Mouse (Mus musculus): ENCODE measurements around the gene S1pr5. TPM values are rescaled to one million over a fixed set of nuclear protein-coding genes. Genes with fewer than 3 reads are reported as not detected.
"Not testable (repeated sequence)": the region's sequence is repeated elsewhere in the genome, so short reads cannot be mapped to it uniquely, and the experiment has no call there.

The S1pr5 gene
- total RNA-seq, 2 experiments from 2014 or later, result 0.20 to 0.28 TPM

DNA sequence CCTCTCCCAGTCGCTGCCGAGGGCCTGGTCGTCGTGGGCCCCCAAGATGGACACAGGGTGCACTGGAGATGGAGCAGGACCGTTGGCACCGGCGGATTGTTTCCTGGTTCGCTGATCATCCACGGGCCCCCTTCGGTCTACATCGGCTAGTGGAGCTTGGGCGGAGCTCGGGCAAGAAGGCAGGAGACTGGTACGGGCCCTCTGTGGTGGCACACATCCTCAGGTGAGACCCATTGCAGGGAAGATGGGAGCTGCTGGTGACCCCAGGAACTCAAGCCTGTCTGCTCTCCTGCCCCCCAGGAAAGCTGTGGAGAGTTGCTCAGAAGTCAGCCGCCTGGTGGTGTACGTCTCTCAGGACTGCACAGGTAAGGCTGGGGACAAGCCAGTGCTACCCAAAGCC lies 20.1 kb upstream of the S1pr5 start:
- DNase-seq (ENCODE audit: low spot score in 2 of 2), result no peak

DNA sequence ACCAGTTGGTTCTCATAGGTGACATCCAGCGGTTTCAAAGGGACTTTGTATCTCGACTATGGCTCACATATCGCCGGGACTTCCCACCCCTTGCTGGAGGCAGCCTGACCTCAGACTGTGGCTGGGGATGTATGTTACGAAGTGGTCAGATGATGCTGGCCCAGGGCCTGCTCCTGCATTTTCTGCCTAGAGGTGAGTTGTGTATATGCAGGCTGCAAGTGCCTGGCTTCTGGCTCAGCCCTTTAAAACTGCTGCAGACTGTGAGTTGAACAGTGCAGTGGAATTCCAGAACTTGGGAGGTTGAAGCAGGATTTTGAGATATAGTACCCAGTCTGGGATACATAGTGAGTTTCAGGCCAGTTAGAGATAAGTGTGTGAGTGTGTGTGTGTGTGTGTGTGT lies 18.6 kb upstream of the S1pr5 start:
- no peak for DNase-seq (ENCODE audit: low spot score in 2 of 2)

DNA sequence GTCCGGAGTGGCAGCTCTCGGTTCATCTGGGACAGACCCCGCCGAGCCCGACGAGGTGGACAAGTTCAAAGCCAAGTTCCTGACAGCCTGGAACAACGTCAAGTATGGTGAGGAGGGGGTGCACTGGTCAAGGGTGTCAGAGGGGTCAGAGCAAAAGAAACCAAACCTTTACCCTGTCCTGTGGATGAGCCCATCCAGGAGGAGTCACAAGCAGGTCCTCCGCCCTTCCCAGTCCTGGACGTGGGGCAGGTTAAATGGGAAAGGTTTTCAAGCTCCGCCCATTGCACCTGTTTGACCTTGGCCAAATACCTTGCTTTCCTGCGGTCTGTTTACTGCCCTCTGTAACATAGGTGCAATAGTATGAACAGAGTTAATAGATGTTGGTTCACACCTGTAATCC lies 17.4 kb upstream of the S1pr5 start:
- no peak for DNase-seq (ENCODE audit: low spot score in 2 of 2)

DNA sequence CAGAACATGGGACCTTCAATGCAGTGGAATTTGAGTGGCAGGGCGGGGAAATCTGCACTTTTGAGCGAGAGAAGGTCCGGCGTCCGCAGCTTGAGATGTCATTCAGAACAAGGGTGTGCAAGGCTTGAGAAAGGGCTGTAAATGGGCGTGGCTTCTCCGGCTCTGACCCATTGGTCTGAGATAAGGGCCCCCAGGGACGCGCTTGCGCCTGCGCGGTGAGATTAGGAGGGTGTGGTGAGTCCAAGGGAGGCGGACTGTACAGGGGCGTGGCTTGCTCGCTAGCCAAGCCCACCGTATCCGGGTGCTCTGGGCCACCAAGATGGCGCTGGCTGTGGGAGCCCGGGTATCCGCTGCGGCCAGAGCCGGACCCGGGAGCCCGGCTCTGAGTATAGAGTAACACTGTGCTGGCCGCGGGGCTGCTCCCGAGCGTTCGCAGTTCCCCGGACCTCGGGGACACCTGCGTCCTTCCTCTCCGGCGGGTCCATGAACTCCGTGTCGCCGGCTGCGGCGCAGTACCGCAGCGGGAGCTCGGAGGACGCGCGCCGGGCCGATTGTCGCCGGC lies 16.8 kb upstream of the S1pr5 start, which contains the start of gene Atg4d:
Atg4d (plus strand) TSS at position 294 of the 562 bp plus-strand sequence.
- peak; percentile 94 to 98 for DNase-seq (ENCODE audit: low spot score in 2 of 2)

DNA sequence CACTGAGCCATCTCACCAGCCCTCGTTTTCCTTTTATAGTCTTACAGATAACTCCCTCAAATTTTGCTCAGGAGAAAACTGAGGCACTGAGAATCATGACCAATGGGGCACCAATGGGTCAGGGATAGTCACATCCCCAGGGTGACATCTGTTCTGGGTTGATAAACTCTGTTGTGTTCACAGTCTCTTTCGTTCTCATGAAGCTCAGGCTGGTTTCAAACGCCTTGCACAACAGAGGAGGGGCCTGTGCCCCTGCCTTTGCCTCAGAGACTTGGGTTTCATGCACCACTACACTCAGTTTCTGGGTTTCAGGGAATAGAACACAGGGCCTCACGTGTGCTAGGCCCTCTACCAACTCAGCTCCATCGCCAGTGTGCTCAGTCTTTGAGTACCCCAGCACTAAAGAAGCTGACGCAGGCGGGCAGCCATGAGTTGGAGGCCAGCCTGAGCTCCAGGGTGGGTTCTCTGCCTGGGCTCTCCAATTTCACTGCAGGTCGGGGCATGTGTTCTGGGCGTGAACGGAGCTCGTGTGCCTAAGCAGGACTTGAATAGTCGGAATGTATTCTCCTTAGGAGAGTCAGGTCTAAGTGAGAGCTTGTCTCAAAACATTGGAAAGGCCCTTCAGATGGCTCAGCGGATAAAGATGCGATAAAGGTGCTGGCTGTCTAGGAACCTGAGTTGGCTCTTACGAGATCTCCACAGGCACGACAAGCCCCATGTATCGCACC lies 16.2 kb upstream of the S1pr5 start:
- DNase-seq (ENCODE audit: low spot score in 2 of 2), result no peak

DNA sequence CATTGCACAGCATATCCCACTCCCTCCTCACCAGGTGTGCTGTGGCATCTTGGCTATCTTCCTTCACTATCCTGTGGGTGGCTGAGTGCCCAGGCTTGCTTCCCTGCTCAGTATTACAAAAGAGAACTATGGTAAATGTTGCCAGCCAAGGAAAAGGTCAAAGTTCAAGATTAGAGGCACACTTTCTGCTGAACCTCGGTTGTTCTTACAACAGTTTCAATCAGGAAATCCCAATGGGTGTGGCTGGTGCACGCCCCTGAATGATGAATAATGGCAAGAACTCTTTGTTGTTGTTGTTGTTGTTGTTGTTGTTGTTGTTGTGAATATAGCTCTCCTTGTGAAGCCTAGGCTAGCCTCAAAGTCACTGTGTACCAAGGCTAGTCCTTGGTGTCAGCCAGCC lies 13.6 kb upstream of the S1pr5 start:
- DNase-seq (ENCODE audit: low spot score in 2 of 2), result no peak

DNA sequence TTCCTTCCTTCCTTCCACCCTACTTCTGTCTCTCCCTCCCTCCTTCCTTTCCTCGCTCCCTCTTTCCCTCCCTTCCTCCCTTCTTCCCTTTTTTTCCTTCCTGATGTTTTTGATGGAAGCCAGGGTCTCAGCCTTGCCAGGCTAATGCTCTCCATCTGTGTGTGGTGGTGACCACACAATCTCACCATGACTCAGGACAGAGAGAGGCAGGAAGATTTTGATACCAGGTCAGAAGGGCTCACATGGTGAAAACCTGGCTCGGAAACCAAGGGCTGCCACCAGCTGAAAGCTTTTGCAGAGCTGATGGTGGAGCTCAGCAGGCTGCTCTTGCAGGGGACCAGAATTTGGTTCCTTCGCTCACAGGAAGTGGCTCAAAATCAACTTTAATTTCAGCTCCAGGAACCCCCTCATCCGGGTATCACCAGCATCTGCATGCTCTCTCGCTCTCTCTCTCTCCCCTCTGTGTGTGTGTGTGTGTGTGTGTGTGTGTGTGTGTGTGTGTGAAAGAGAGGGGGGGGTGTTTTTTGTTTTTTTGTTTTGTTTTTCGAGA lies 12.3 kb upstream of the S1pr5 start:
- no peak for DNase-seq (ENCODE audit: low spot score in 2 of 2)

DNA sequence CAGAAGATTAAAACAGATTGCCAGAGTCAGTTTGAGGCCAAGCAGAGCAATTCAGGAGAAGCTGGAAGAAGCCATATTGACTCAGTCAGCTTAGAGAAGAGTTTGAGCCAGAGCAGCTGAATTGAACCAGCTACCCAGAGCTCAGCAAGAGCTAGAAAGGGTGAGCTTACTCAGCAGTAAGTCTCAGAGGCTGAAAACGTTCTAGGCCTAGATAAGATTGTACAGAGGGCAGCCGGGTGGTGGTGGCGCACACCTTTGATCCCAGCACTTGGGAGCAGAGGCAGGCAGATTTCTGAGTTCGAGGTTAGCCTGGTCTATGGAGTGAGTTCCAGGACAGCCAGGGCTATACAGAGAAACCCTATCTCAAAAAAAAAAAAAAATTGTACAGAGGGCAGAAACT lies 8.1 kb upstream of the S1pr5 start:
- not testable (repeated sequence) for DNase-seq (ENCODE audit: low spot score in 2 of 2)

DNA sequence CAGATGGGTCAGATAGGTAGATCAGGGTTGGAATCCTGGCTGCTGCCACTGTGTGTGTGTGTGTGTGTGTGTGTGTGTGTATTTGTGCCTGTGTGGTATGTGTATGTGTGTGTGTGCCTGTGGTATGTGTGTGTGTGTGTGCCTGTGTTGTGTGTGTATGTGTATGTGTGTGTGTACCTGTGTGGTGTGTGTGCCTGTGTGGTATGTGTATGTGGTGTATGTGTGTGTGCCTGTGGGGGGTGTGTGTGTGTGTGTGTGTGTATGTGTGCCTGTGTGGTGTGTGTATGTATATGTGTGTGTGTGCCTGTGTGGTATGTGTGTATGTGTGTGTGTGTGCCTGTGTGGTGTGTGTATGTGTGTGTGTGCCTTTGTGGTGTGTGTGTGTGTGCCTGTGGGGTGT lies 6.4 kb upstream of the S1pr5 start:
- DNase-seq (ENCODE audit: low spot score in 2 of 2), result no peak

DNA sequence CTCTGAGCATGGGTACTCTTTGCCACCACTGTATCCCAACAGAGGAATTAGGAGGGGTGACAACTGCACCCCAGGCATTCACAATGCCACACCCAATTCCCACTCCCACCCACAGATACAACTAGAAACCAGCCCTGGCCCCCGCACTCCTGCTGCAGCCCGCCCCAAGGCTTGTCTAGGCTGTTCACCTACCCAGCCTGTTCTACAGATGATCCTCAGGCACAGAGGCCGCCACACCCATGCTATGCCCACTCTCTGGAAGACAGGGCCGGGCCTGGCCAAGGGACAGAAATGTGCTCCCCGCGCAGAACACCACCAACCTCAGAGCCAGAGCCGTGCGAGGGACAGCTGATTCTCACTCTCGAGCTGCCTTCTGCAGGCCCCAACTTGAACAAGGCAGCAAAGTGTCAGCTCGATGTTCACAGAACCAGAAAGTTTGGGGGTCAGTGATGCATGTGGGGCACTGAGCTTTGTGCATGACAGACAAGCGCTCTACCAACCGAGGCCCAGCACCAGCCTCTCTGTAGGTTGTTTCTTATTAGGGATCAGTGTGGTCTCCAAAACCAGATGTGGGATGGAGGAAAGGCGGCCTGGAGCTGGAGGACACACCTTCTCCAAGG lies 3.0 kb upstream of the S1pr5 start:
- DNase-seq (ENCODE audit: low spot score in 2 of 2), result no peak

DNA sequence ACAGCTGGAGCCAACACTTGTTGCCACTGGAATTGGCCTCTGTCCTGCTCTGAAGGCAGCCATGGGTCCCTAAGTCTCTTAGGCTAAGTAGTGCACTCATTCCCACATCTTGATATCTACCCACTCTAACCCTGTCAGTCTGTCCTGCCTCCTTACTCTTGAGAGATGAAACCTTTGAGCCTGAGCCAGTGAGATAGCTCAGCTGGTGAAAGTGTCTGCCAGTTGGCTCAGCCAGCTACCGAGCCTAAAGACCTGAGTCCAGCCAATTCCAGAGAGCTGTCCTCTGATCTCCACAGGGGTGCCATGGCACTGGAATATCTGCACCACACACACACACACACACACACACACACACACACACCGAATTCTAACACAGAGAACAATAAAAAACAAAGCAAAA lies 2.3 kb upstream of the S1pr5 start:
- DNase-seq (ENCODE audit: low spot score in 2 of 2), result no peak

DNA sequence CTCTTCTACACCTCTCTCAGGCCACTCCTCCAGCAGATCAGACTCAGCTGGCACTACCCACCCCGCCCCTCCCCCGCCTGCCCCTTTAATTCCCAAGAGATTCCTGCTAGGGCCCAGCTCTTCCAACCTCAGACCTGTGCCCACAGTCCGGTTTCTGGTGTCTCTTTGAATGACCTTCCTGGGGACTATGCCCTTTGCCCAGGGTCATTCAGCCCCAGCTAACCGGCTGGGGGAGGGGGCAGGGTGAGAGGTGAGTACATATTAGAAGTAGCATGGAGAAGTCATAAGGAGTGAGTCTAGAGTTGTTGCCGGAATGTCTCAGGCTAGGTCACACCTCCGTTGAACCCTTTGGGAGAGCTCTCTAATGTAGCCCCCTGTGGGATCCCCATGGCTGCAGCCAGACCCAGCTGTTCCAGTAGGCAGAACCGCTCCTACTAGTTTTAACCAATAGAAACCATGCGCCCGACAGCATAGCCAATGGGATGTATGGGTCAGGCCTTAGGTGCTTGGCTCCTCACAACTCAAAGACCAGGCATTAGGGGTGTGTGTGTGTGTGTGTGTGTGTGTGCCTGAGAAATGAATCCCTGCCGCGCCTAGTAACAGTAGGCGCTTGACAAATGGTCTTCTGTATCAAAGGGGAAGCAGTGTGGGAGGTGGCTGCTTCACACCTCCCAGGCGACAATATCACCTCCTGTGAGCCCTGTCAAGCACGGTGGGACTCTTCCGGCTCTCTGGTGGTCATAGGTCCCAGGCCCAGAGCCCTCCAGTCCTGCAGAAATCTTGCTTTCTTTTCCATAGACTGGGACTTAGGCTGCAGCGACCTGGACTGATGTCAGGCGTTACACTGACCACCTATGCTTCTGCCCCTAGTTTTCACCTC lies 1.6 kb upstream of the S1pr5 start:
- no peak for DNase-seq (ENCODE audit: low spot score in 2 of 2)

DNA sequence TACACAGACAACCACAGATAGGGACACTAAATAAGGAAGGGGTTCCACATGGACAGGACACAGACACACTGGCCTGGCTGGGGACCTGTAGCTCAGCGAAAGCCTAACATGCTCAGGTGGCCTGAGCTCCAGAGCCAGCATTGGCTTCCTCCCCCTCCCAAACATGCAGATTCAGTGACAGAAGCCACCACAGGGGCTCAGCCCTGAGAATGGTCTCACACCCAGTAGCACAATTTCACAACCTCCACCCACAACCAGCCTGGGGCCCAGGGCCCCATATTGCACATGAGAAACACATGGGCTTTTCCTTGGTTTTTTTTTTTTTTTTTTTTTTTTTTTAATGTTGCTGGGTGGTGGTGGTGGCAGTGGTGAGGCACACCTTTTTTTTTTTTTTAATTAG lies 1.9 kb downstream of the S1pr5 start:
- DNase-seq (ENCODE audit: low spot score in 2 of 2), result no peak

DNA sequence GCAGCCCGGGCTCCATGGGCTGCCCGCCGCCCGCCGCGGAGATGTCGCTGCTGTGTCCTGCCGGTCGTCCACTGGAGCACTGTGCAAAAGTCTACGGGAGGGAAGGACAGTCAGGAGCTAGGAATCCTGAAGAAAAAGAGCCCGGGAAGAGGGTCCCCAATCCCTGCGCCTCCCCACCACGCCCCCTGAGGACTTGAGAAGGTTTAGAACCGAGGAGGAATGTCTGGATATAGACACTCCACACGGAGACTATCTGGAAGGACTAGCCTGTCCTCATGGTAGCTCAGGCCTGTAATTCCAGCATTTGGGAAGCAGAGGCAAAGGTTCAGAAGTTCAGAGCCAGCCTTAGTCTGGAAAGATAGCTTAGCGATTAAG lies 3.1 kb downstream of the S1pr5 start:
- DNase-seq (ENCODE audit: low spot score in 2 of 2), result no peak

DNA sequence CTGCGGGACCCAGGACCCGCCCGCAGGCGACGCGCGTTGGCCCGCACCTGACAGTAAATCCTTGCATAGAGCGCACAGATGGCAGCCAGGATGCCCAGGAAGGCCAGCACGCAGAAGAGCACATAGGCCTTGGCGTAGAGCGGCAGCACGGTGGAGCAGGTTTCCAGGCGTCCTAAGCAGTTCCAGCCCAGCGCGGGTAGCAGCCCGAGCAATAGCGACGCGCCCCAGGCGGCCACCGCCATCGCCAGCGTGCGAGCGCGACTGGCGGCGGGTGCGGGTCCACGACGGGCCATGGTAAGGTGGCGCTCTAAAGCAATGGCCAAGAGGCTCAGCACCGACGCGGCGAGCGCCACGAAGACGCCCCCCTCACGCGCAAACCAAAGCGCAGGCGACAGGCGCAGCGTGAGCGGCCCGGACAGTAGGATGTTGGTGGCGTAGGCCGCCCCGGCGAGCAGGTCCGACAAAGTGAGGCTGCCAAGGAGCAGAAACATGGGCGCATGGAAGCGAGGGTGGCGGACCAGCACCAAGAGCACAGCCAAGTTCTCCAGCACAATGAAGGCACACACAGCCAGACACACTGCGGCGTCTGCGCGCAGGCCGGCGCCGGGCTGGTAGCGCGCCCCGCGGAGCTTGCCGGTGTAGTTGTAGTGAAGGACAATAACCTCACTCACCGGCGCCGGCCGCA lies 3.7 kb downstream of the S1pr5 start:
- no peak for DNase-seq (ENCODE audit: low spot score in 2 of 2)

DNA sequence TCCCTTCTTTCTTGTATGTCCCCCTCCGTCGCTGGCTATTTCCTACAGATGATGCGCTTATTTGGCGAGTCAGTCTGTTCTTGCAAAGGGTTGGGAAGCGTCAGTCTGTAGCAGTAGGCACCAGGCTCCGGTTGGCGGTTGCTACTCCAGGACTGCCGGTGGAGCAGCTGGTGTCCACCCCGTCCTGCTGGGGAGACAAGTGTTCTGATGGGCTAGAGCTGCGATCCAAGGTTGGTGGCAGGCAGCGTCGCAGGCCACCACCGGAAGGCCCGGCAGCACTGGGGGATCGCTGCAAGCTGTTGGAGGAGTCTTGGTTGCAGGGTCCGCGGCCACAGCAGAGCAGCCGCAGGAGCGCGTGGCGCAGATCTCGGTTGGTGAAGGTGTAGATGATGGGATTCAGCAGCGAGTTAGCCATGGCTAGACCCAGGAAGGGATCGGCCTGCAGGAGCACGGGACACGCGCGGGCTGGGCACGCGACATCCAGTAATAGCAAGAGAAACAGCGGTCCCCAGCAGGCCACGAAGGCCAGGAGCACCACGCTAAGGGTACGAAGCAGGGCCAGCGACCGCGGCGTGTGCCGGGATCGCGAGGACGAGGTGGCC lies 4.3 kb downstream of the S1pr5 start:
- DNase-seq (ENCODE audit: low spot score in 2 of 2), result no peak

DNA sequence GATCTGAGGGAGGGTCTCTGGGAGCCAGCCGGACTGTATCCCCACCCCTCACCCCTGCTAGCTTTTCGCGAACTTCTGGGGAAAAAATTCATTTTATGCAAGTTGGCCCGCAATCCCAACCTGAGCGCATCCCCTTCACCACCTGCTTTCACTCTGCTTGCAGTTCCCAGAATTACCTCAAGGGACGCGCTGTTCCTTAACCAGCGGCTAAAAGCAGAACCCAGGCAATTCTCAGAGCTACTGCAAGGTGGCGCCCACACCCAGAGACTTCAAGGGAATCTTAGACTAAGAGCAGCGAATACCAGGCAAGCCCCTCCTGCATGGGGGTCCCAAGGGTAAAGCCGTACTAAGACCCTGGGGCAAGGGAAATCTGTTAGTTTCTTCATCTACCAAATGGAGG lies 6.9 kb downstream of the S1pr5 start:
- DNase-seq (ENCODE audit: low spot score in 2 of 2), result peak in 1 of 2 experiments; percentile 56

DNA sequence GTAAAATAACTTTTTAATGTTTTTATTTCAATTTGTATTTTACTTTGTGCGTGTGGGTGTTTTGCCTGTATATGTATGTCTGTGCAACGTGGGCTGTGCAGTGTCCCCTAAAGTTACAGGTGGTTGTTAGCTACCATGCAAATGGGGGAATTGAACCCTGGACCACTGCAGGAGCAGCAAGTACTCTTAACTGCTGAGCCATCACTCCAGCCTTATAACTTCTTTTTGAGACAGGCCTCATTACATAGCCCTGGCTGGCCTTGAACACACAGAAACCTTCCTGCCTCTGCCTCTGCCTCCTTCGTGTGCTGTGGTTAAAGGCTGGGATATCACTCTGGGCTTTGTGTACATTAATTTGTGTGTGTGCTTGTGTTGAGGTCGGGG lies 8.8 kb downstream of the S1pr5 start:
- DNase-seq (ENCODE audit: low spot score in 2 of 2), result no peak

DNA sequence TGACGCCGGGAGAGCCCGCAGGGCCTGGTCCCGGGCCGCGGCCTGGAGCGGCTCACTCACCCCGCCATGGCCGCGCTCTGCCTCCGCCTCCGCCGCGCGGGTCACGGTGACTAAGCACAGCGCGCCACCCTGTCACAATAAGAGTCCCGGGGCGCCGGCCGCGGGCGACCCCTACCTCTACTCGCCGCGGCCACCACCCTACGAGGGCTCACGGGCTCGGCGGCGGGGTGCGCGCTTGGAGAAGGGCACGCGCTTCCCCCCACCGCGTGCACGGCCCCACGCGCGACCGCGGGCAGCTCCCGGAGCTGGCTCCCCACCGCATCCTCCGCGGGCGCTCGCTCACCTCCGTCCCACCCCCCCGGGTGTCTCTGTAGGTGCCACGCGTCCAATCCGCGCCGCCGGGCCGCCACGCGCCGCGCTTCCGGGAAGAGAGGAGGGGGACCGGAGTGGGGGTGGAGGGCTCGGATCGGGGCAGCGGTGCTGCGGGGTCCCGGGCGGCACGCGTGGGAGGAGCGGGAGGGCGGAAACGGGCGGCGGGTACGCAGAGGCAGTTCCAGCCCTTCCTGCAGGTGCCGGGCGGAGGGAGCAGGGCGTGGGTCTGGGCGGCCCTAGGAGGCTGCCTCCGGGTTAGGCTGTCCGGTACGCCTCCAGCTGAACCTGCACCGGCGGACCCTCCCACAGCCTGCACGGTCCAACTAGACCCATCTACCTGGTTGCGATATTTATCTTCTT lies 9.3 kb downstream of the S1pr5 start, which contains the start of gene Keap1:
Keap1 (minus strand) TSS at position 629 of the 732 bp plus-strand sequence.
- DNase-seq (ENCODE audit: low spot score in 2 of 2), result peak; percentile 50 to 71
